Mouse (Mus musculus): ENCODE measurements around the gene Fam189b.

The Fam189b gene

DNA sequence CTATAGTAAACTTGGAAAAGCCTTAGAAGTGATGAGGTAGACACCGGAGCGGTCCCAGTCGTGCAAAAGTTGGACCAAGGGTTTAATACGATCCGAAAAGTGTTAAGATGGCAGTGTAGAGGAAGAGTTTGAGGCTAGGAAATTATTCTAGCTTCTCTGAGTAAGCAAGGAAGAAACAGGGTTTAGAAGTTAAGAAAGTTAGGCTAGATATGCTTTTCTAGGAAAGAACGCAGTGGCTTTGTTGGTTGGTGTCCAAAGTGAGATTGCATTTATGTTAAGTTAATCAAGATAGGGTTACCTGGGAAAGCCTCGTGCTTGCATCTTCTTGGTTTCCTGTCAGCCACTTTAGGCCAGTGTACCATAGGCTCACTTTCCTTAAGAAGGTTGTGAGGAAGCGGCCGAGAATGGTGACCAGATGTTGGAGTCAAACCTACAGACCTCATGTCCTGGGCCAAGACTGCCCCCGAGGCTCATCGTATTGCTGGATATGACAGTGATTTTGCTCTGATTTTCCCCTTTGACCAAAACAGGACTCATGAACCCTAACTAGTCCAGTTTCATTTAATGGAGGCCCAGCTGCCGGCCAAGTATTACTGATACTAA, 17.6 kb upstream of the Fam189b start:
- DNase-seq (ENCODE audit: low spot score in 2 of 2): no peak

DNA sequence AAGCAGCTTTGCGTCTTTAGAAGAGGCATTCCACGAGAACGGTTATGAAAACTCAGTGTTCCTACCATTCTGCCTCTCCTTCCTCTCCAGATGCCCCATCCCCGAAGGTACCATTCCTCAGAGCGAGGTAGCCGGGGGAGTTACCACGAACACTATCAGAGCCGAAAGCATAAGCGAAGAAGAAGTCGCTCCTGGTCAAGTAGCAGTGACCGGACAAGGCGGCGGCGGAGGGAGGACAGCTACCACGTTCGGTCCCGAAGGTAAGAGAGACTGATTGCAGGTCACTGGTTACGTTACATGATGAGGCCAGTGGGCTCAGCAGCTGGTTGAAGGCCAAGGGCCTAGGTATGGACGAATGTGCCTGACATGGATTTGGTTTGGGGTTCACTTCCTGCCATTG, 16.0 kb upstream of the Fam189b start:
- DNase-seq (ENCODE audit: low spot score in 2 of 2): no peak

DNA sequence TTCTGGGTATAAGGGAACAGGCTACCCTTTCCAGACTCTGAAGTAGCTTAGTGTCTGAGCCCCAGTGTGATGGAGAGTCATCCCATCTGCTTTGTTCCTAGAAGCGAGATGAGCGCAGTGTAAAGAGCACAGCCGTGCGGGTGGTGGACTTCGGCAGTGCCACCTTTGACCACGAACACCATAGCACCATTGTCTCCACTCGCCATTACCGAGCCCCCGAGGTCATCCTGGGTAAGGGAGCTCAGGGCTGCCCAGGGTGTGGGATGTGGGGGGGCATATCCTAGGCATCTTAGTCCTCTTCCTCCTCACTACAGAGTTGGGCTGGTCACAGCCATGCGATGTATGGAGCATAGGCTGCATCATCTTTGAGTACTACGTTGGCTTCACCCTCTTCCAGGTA, 8.1 kb upstream of the Fam189b start:
- DNase-seq (ENCODE audit: low spot score in 2 of 2): no peak

DNA sequence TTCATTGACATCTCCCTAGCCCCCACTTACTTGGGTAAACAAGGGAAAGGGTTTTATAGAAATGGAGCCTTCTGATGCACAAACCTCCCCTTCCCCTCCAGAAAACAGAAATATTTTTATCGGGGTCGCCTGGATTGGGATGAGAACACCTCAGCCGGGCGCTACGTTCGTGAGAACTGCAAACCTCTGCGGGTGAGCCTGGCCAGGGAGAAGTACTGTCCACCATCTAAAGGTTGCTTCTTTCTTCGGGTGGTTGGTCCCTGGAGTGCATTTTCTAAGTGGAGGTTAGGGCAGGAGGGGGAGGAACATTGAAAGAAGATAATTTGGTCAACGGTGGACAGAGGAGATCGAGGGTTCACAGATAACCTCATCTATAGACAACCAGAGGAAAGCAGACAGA, 7.4 kb upstream of the Fam189b start:
- DNase-seq (ENCODE audit: low spot score in 2 of 2): no peak

- DNase-seq (ENCODE audit: low spot score in 2 of 2): no peak
Observed at GRCm38 (mm10) chr3:89176421-89176820, 6.5 kb upstream of the Fam189b start.

GRCm38 (mm10) chr3:89177242-89178106, 5.5 kb upstream of the Fam189b start, which contains the start of gene Scamp3:
Scamp3 (plus strand) TSS chr3:89177473.
- DNase-seq (ENCODE audit: low spot score in 2 of 2): peak; percentile 49 to 69

GRCm38 (mm10) chr3:89178107-89178385, 4.9 kb upstream of the Fam189b start:
- DNase-seq (ENCODE audit: low spot score in 2 of 2): no peak

DNA sequence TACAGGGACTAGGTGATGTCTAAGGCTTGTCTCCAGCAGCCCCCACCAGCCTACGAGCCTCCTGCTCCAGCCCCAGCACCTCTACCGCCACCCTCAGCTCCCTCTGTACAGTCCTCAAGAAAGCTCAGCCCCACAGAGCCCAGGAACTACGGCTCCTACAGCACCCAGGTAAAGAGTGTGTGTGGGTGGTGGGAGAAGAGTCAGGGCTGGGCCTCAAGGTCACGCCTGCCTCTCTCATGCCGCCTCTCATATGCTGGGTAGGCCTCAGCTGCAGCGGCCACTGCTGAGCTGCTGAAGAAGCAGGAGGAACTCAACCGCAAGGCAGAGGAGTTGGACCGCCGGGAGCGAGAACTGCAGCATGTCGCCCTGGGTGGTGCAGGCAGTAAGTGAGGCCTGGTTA, 3.9 kb upstream of the Fam189b start:
- DNase-seq (ENCODE audit: low spot score in 2 of 2): no peak

GRCm38 (mm10) chr3:89181749-89182500, 1.0 kb upstream of the Fam189b start:
- DNase-seq (ENCODE audit: low spot score in 2 of 2): no peak

DNA sequence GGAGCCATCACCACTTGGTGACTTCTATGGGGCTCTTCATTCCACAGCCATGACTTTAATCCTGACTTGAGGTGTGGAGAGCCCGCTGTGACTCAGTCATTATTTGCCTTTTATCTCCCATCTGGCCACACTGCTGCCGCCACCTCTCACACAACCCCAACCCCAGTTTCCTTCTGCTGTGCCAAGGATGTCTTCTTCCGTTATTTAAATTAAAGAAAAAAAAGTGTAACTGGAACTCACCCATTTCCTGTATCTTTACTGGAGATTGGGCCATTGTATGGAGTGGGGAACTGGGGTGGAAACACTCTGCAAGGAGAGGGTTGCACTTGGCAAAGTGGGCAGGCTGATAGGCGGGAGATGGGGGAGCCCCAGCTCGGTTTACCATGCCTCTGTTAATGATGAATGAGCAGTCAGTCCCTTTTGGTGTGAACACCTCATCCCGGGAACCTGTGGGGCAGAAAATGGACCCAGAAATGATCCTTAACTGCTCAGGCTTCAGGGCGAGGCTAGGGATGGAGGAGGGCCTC, 349 bp upstream of the Fam189b start:
- DNase-seq (ENCODE audit: low spot score in 2 of 2): no peak

- no peak for DNase-seq (ENCODE audit: low spot score in 2 of 2)
Observed at GRCm38 (mm10) chr3:89183959-89184315, 994 bp downstream of the Fam189b start.

DNA sequence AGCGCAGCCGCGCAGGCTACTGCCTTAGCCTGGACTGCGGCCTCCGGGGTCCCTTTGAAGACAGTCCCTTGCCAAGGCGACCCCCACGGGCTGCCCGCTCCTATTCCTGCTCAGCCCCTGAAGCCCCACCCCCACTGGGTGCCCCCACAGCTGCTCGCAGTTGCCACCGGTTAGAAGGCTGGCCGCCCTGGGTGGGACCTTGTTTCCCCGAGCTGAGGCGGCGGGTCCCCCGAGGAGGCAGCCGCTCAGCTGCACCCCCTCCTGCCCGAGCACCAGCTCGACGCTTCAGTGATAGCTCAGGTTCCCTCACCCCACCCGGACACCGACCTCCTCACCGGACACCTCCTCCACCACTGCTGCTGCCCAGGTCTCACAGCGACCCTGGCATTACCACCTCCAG, 4.3 kb downstream of the Fam189b start:
- no peak for DNase-seq (ENCODE audit: low spot score in 2 of 2)

DNA sequence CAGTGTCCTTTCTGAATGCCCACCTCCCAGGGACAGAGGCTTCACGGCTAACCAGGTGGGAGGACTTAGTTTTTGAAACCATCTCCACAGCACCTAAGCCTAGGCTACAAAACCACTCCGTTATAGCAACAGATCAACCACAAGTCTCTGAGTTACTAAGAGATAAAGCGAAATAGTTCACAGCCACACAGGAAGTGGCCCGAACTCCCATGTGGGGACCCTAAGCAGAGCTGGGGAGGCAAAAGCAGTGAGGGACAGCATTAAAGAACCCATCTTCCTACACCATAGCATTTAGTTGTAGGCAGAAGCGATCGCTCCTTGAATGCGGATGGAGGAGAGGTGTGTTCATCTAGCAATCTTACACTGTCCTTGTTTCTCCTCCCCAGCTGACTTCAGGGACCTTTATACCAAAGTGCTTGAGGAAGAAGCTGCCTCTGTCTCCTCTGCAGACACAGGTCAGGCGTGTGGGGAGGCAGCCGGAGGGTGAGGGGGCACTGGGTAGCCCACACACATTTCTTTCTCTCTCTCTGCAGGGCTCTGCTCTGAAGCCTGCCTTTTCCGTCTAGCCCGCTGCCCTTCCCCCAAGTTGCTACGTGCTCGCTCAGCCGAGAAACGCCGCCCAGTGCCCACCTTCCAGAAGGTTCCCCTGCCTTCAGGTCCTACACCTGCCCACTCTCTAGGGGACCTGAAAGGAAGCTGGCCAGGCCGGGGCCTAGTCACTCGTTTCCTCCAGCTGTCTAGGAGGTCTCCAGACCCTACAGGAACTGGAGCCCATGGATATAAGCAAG, 4.9 kb downstream of the Fam189b start:
- DNase-seq (ENCODE audit: low spot score in 2 of 2): no peak

GRCm38 (mm10) chr3:89188478-89188875, 5.5 kb downstream of the Fam189b start:
- no peak for DNase-seq (ENCODE audit: low spot score in 2 of 2)

DNA sequence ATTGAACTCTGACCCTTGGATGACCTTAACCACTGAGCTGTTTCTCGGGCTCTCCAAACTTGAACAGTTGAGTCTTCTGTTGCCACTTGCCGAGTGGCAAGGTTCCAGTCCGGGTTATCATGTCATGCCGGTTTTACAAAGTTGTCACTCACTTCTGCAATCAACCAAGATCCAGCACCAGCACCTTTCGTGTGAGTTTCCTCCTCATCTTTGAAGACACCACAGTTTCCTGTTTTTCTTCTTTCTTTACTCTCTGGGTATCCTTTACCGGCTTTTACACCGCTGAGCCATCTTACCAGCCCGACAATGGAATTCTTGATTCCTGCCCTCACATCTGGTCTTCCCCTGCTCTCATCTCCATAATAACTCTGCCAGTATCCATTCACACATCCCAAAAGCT, 7.5 kb downstream of the Fam189b start:
- DNase-seq (ENCODE audit: low spot score in 2 of 2): no peak

GRCm38 (mm10) chr3:89193351-89193750, 10.4 kb downstream of the Fam189b start:
- DNase-seq (ENCODE audit: low spot score in 2 of 2): no peak

GRCm38 (mm10) chr3:89193853-89194252, 10.9 kb downstream of the Fam189b start:
- no peak for DNase-seq (ENCODE audit: low spot score in 2 of 2)

- DNase-seq (ENCODE audit: low spot score in 2 of 2): peak; percentile 68 to 77
Observed at GRCm38 (mm10) chr3:89195979-89196877, 13.3 kb downstream of the Fam189b start.

- no peak for DNase-seq (ENCODE audit: low spot score in 2 of 2)
Observed at GRCm38 (mm10) chr3:89199839-89200238, 16.9 kb downstream of the Fam189b start.

- DNase-seq (ENCODE audit: low spot score in 2 of 2): peak; percentile 65 to 78
Observed at GRCm38 (mm10) chr3:89202253-89203141, 19.6 kb downstream of the Fam189b start, which contains the start of gene Gba. Gba (plus strand) TSS chr3:89202928.

All from spleen, postnatal 14 days (tissue).